Mouse (Mus musculus): ENCODE data around the gene Kcnq1.

- TF ChIP-seq CTCF (IDR thresholded peaks at IDR 0.05; ENCODE audit: insufficient read depth, low read length) (no peak), POLR2A (IDR thresholded peaks at IDR 0.05; ENCODE audit: borderline replicate concordance, extremely low read depth, low read depth, low read length) (no peak)
Observed at GRCm38 (mm10) chr7:143172914-143173547, 66.9 kb downstream of the Kcnq1 start.
